Mouse (Mus musculus): ENCODE measurements around the gene Smad6.

- no peak for TF ChIP-seq CTCF (IDR thresholded peaks at IDR 0.05; ENCODE audit: low read depth)
- TF ChIP-seq EP300 (IDR thresholded peaks at IDR 0.05; ENCODE audit: low read depth) = no peak
These were observed 51.0 kb downstream of the Smad6 start for GRCm38 (mm10) chr9:63970836-63971235.
